Mouse (Mus musculus) kidney, postnatal 0 days (tissue): Measurements from ENCODE around the gene Actg2. TPM values are rescaled to one million over a fixed set of nuclear protein-coding genes. Genes with fewer than 3 reads are reported as not detected.

Source experiments
- ATAC-seq: fragments of 200-750 bp; cut with Nextera tagmentation; replicated peaks from 2 replicates; pipeline ENCODE4 v1.8.0; 2017; ENCODE audit warnings: low read depth, moderate number of reproducible peaks, moderate TSS enrichment, moderate library complexity; ENCODE audit not compliant: low FRiP score
- DNase-seq: peaks from one replicate; pipeline ENCODE4 v3.0.0-alpha.2; 2016; ENCODE audit warnings: low spot score
- H3K27ac ChIP-seq: fragments of 300-500 bp; sonication (generic); 2 replicates; pipeline ENCODE4 v1.5.1; 2014; ENCODE audit warnings: mild to moderate bottlenecking
- H3K27me3 ChIP-seq: fragments of 300-500 bp; sonication (generic); 2 replicates; pipeline ENCODE4 v1.6.1; 2014; ENCODE audit warnings: low read length, mixed read lengths; ENCODE audit not compliant: insufficient read depth
- H3K36me3 ChIP-seq: fragments of 300-500 bp; sonication (generic); 2 replicates; pipeline ENCODE4 v1.6.1; 2014; ENCODE audit warnings: low read length, mixed read lengths; ENCODE audit not compliant: insufficient read depth
- H3K4me1 ChIP-seq: fragments of 300-500 bp; sonication (generic); replicated peaks from 2 replicates; pipeline ENCODE4 v1.6.1; 2014; ENCODE audit warnings: antibody characterized with exemption, low read length, mixed read lengths; ENCODE audit not compliant: insufficient read depth
- H3K4me2 ChIP-seq: fragments of 300-500 bp; sonication (generic); 2 replicates; pipeline ENCODE4 v1.6.1; 2014; ENCODE audit warnings: mild to moderate bottlenecking, low read length, moderate library complexity, mixed read lengths
- H3K4me3 ChIP-seq: fragments of 300-500 bp; sonication (generic); replicated peaks from 2 replicates; pipeline ENCODE4 v1.5.1; 2014; ENCODE audit warnings: low read depth, low read length
- H3K9ac ChIP-seq: fragments of 300-500 bp; sonication (generic); 2 replicates; pipeline ENCODE4 v1.6.1; 2014; ENCODE audit warnings: low read depth, low read length
- H3K9me3 ChIP-seq: fragments of 300-500 bp; sonication (generic); replicated peaks from 2 replicates; pipeline ENCODE4 v1.6.1; 2016; ENCODE audit warnings: low read length, inconsistent platforms, mixed read lengths
- CTCF ChIP-seq: IDR thresholded peaks from 2 replicates; pipeline ENCODE4 v1.5.1; 2016; ENCODE audit warnings: antibody characterized with exemption, low read depth, mild to moderate bottlenecking, moderate library complexity
- WGBS: fragments of 180-500 bp; shearing (Covaris S2); extraction: QIAGEN DNeasy Blood & Tissue Kit; methylation state at CpG from one replicate; pipeline ENCODE4 v1.1.7; 2014; 5-methylcytosine and 5-hydroxymethylcytosine counted together
- polyA plus RNA-seq: library from polyadenylated mRNA; unstranded; fragments of >200 nt; fragmentation: Nextera tagmentation; extraction: Ambion mirVana; gene quantifications from 2 replicates; pipeline ENCODE4 v1.2.1, GENCODE M21; 2015

Gene Actg2
- polyA plus RNA-seq, 1 experiment from 2014 or later: 28.8 TPM

- H3K4me2 ChIP-seq: no peak overlapping the region
- H3K27ac ChIP-seq: no peak overlapping the region
- no peak overlapping the region for H3K9ac ChIP-seq
- DNase-seq (no peak), ATAC-seq (no peak)
- H3K9me3 ChIP-seq: no peaks in the 10 kb centered on the region
- 83% methylated on average over 3 of the region's 3 CpGs for WGBS
- H3K36me3 ChIP-seq: peaks cover 32% of the 10 kb centered on the region; the same call in 1 of the 2 replicates
- no peak overlapping the region for H3K4me3 ChIP-seq
- no peaks in the 10 kb centered on the region for H3K27me3 ChIP-seq
- TF ChIP-seq CTCF: no peak
- no peaks in the 10 kb centered on the region for H3K4me1 ChIP-seq
Observed at GRCm38 (mm10) chr6:83545778-83546177, 9.7 kb upstream of the Actg2 start.

- Histone ChIP-seq H3K9me3 (no peaks in the 10 kb centered on the region), H3K36me3 (peaks cover 25% of the 10 kb centered on the region; the same call in 1 of the 2 replicates), H3K4me1 (no peaks in the 10 kb centered on the region), H3K4me2 (no peak overlapping the region), H3K4me3 (no peak overlapping the region), H3K27ac (peak overlapping the region; percentile 36; the same call in 1 of the 2 replicates), H3K9ac (no peak overlapping the region), H3K27me3 (no peaks in the 10 kb centered on the region)
- WGBS: 72% methylated on average over 11 of the region's 11 CpGs
- ATAC-seq: no peak
- TF ChIP-seq CTCF: no peak
- DNase-seq: peak; percentile 26
Observed at GRCm38 (mm10) chr6:83541756-83542456, 5.8 kb upstream of the Actg2 start.

- Histone ChIP-seq H3K4me3 (no peak overlapping the region), H3K4me2 (no peak overlapping the region), H3K27ac (no peak overlapping the region), H3K9ac (no peak overlapping the region), H3K36me3 (peaks cover 8% of the 10 kb centered on the region; the same call in 1 of the 2 replicates), H3K4me1 (no peaks in the 10 kb centered on the region), H3K27me3 (no peaks in the 10 kb centered on the region), H3K9me3 (no peaks in the 10 kb centered on the region)
- WGBS: 46% methylated on average over 4 of the region's 4 CpGs
- ATAC-seq (no peak), DNase-seq (peak; percentile 6)
- no peak for TF ChIP-seq CTCF
Observed at GRCm38 (mm10) chr6:83540017-83540416, 4.0 kb upstream of the Actg2 start.

GRCm38 (mm10) chr6:83536795-83537059 is 662 bp upstream of the Actg2 start:
- DNase-seq (no peak), ATAC-seq (no peak)
- Histone ChIP-seq H3K27ac (no peak overlapping the region), H3K4me1 (no peaks in the 10 kb centered on the region), H3K4me3 (no peak overlapping the region), H3K27me3 (no peaks in the 10 kb centered on the region), H3K36me3 (no peaks in the 10 kb centered on the region), H3K9me3 (no peaks in the 10 kb centered on the region), H3K4me2 (no peak overlapping the region), H3K9ac (no peak overlapping the region)
- 26% methylated on average over 6 of the region's 6 CpGs for WGBS
- no peak for TF ChIP-seq CTCF

GRCm38 (mm10) chr6:83532608-83533007 is 3.5 kb downstream of the Actg2 start:
- DNase-seq (no peak), ATAC-seq (no peak)
- H3K27ac ChIP-seq: no peak overlapping the region
- no peak overlapping the region for H3K4me3 ChIP-seq
- no peak overlapping the region for H3K9ac ChIP-seq
- 83% methylated on average over 2 of the region's 2 CpGs for WGBS
- H3K4me2 ChIP-seq: no peak overlapping the region
- H3K9me3 ChIP-seq: no peaks in the 10 kb centered on the region
- no peak for TF ChIP-seq CTCF
- no peaks in the 10 kb centered on the region for H3K36me3 ChIP-seq
- no peaks in the 10 kb centered on the region for H3K27me3 ChIP-seq
- no peaks in the 10 kb centered on the region for H3K4me1 ChIP-seq

- H3K9ac ChIP-seq: no peak overlapping the region
- TF ChIP-seq CTCF: no peak
- H3K4me1 ChIP-seq: no peaks in the 10 kb centered on the region
- no peak overlapping the region for H3K4me3 ChIP-seq
- ATAC-seq (no peak), DNase-seq (no peak)
- no peak overlapping the region for H3K4me2 ChIP-seq
- H3K36me3 ChIP-seq: no peaks in the 10 kb centered on the region
- H3K9me3 ChIP-seq: no peaks in the 10 kb centered on the region
- 57% methylated on average over 6 of the region's 6 CpGs for WGBS
- no peak overlapping the region for H3K27ac ChIP-seq
- H3K27me3 ChIP-seq: no peaks in the 10 kb centered on the region
Observed at GRCm38 (mm10) chr6:83523194-83523593, 12.9 kb downstream of the Actg2 start.

- Histone ChIP-seq H3K9me3 (no peaks in the 10 kb centered on the region), H3K36me3 (no peaks in the 10 kb centered on the region), H3K27ac (no peak overlapping the region), H3K9ac (no peak overlapping the region), H3K4me3 (no peak overlapping the region), H3K4me1 (no peaks in the 10 kb centered on the region), H3K27me3 (no peaks in the 10 kb centered on the region), H3K4me2 (no peak overlapping the region)
- no peak for TF ChIP-seq CTCF
- WGBS: 70% methylated on average over 6 of the region's 6 CpGs
- ATAC-seq: no peak
- no peak for DNase-seq
Observed at GRCm38 (mm10) chr6:83521784-83522183, 14.3 kb downstream of the Actg2 start.
